Comparison of ENCODE assay signal across 8 mouse cellular contexts in the genomic region with DNA sequence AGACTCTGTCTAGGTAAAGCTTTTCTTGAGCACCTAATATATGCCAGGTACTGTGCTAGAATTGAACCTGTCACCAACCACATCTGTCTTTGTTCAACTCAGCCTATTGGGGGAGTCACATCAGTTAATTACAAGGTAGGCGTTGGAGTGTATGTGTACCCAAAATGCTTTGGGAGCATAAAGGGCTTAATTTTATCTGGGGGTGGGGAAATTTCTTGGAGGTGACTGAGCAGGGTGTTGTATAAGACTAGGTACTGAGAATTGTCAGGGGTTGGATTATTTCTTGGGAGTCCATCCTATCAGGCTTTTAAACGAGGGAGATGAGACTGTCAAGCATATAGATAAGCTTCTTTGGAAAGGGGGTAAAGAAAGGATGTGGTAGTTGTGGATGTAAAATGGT. TPM values are rescaled to one million over a fixed set of nuclear protein-coding genes. Genes with fewer than 3 reads are reported as not detected.
DNase-seq lines count a peak whose midpoint lies in the region; ATAC-seq and TF ChIP-seq lines count a peak whose summit lies in the region.

No protein-coding gene starts in this region.

- H3K36me3 ChIP-seq in lung, postnatal 0 days (ENCODE audit: insufficient read depth, low read length): 0 out of 2 replicates have a peak, but pooled peaks cover 3% of the 10 kb centered on the region
- peaks cover 28% of the 10 kb centered on the region for H3K36me3 ChIP-seq in forebrain, embryonic 10.5 days (replicated peaks)
- H3K36me3 ChIP-seq in limb, embryonic 11.5 days (ENCODE audit: control insufficient read depth, insufficient read depth, low read length): peaks cover 3% of the 10 kb centered on the region; the same call in 1 of the 2 replicates
- H3K36me3 ChIP-seq in stomach, embryonic 14.5 days (ENCODE audit: control insufficient read depth, insufficient read depth, low read length): peaks cover 4% of the 10 kb centered on the region; the same call in 1 of the 2 replicates

- peak overlapping the region; percentile 59 for H3K4me2 ChIP-seq in lung, postnatal 0 days (replicated peaks; ENCODE audit: low read depth, low read length)
- H3K4me2 ChIP-seq in limb, embryonic 11.5 days (ENCODE audit: low read depth, severe bottlenecking): peak overlapping the region; percentile 69
- peak overlapping the region; percentile 77 for H3K4me2 ChIP-seq in stomach, embryonic 14.5 days (replicated peaks; ENCODE audit: low read depth, low read length)

- H3K27me3 ChIP-seq in lung, postnatal 0 days (replicated peaks; ENCODE audit: insufficient read depth, low read length): no peaks in the 10 kb centered on the region
- no peaks in the 10 kb centered on the region for H3K27me3 ChIP-seq in forebrain, embryonic 10.5 days (ENCODE audit: poor library complexity, severe bottlenecking)
- no peaks in the 10 kb centered on the region for H3K27me3 ChIP-seq in limb, embryonic 11.5 days (ENCODE audit: control insufficient read depth, insufficient read depth, low read length)
- H3K27me3 ChIP-seq in stomach, embryonic 14.5 days (ENCODE audit: control insufficient read depth, insufficient read depth, low read length): no peaks in the 10 kb centered on the region

- H3K9me3 ChIP-seq in lung, postnatal 0 days (ENCODE audit: low read length): no peaks in the 10 kb centered on the region
- no peaks in the 10 kb centered on the region for H3K9me3 ChIP-seq in forebrain, embryonic 10.5 days
- no peaks in the 10 kb centered on the region for H3K9me3 ChIP-seq in limb, embryonic 11.5 days (ENCODE audit: control insufficient read depth, low read length)
- no peaks in the 10 kb centered on the region for H3K9me3 ChIP-seq in stomach, embryonic 14.5 days (ENCODE audit: control insufficient read depth, low read depth, low read length)

- H3K27ac ChIP-seq in lung, postnatal 0 days (ENCODE audit: low read length): no peak overlapping the region
- peak overlapping the region; percentile 100 for H3K27ac ChIP-seq in forebrain, embryonic 10.5 days
- H3K27ac ChIP-seq in limb, embryonic 11.5 days (replicated peaks; ENCODE audit: low read depth, low read length): no peak overlapping the region
- H3K27ac ChIP-seq in stomach, embryonic 14.5 days (ENCODE audit: low read length): no peak overlapping the region

- H3K9ac ChIP-seq in lung, postnatal 0 days (replicated peaks; ENCODE audit: low read depth): no peak overlapping the region
- H3K9ac ChIP-seq in limb, embryonic 11.5 days (ENCODE audit: low read length): 0 out of 2 replicates have a peak overlapping the region, but pooled peaks have one; percentile 17
- H3K9ac ChIP-seq in stomach, embryonic 14.5 days (replicated peaks; ENCODE audit: low read depth, low read length): no peak overlapping the region

- WGBS in lung, postnatal 0 days: 34% methylated on average over 2 of the region's 2 CpGs
- 57% methylated on average over 2 of the region's 2 CpGs for WGBS in forebrain, embryonic 10.5 days
- WGBS in limb, embryonic 11.5 days: 52% methylated on average over 2 of the region's 2 CpGs
- WGBS in stomach, embryonic 14.5 days: 33% methylated on average over 2 of the region's 2 CpGs

- peak overlapping the region; percentile 100 for H3K4me3 ChIP-seq in lung, postnatal 0 days (ENCODE audit: low read depth, low read length)
- H3K4me3 ChIP-seq in forebrain, embryonic 10.5 days: peak overlapping the region; percentile 94
- H3K4me3 ChIP-seq in limb, embryonic 11.5 days (ENCODE audit: low read depth, low read length): peak overlapping the region; percentile 98
- H3K4me3 ChIP-seq in stomach, embryonic 14.5 days (ENCODE audit: low read depth, low read length): peak overlapping the region; percentile 71

- no peak for ATAC-seq in lung, postnatal 0 days
- no peak for ATAC-seq in limb, embryonic 11.5 days (ENCODE audit: insufficient number of reproducible peaks, low FRiP score, low TSS enrichment, low read depth)
- no peak for ATAC-seq in stomach, embryonic 14.5 days (ENCODE audit: insufficient number of reproducible peaks, insufficient read depth, low FRiP score, low read depth)

- TF ChIP-seq EP300 in lung, postnatal 0 days (IDR thresholded peaks at IDR 0.05): no peak

- TF ChIP-seq CTCF in lung, postnatal 0 days (IDR thresholded peaks at IDR 0.05): no peak

- no peak for DNase-seq in lung, postnatal 0 days (ENCODE audit: low spot score)
- DNase-seq in lung, postnatal 25 days (ENCODE audit: low spot score): no peak
- DNase-seq in forebrain, embryonic 10.5 days (ENCODE audit: extremely low spot score, low spot score): no peak
- DNase-seq in limb, embryonic 11.5 days (ENCODE audit: low spot score): no peak
- no peak for DNase-seq in left cerebral cortex, adult 8-10 months (ENCODE audit: low spot score in 2 of 2)
- no peak for DNase-seq in cerebellum, adult 8-10 months
- DNase-seq in adrenal gland, postnatal 14 days: no peak

- H3K4me1 ChIP-seq in lung, postnatal 0 days (ENCODE audit: insufficient read depth, low read depth, low read length): peaks cover 14% of the 10 kb centered on the region; the same call in 1 of the 2 replicates
- H3K4me1 ChIP-seq in forebrain, embryonic 10.5 days: peaks cover 41% of the 10 kb centered on the region
- H3K4me1 ChIP-seq in limb, embryonic 11.5 days (ENCODE audit: control insufficient read depth, insufficient read depth, low read length): peaks cover 11% of the 10 kb centered on the region
- H3K4me1 ChIP-seq in stomach, embryonic 14.5 days (ENCODE audit: control insufficient read depth, insufficient read depth, low read length): peaks cover 16% of the 10 kb centered on the region

RNA-seq across cellular contexts. Expression of gene Top1, which starts 2.4 kb away (rescaled TPM):
- 38.7 and 51.5 TPM in 2 replicates for polyA plus RNA-seq in lung, postnatal 0 days (2015; fragmentation: Nextera tagmentation; extraction: Ambion mirVana)
- polyA plus RNA-seq in forebrain, embryonic 10.5 days (2016; fragmentation: Nextera tagmentation; extraction: Ambion mirVana): 113 and 118 TPM in 2 replicates
- 122 and 125 TPM in 2 replicates for polyA plus RNA-seq in limb, embryonic 11.5 days (2014; fragmentation: Nextera tagmentation; extraction: Ambion mirVana)
- 78.6 and 88.5 TPM in 2 replicates for polyA plus RNA-seq in stomach, embryonic 14.5 days (2014; fragmentation: Nextera tagmentation; extraction: Ambion mirVana)
- 10 to 100 TPM; 65.3 to 71.3 (median 70.4) TPM for total RNA-seq in left cerebral cortex, adult 8-10 months (2022)
- 86.3 and 97.6 TPM in 2 replicates for total RNA-seq in adrenal gland, postnatal 14 days (2021)
